Mouse (Mus musculus) brain, adult 10 weeks (tissue): Measurements from ENCODE around the gene Aox3. TPM values are rescaled to one million over a fixed set of nuclear protein-coding genes. Genes with fewer than 3 reads are reported as not detected.

Experiments used
- polyA plus RNA-seq: library from polyadenylated mRNA; stranded (reverse); fragments of 350-450 nt; fragmentation: Illumina TruSeq; extraction: RNeasy Lipid Tissue Mini Kit (QIAGEN cat#74804); gene quantifications from one replicate; pipeline ENCODE4 v1.2.3, GENCODE M21; 2015; ENCODE audit warnings: low read depth, low replicate concordance

Gene Aox3
- polyA plus RNA-seq = 0.97 TPM

DNA sequence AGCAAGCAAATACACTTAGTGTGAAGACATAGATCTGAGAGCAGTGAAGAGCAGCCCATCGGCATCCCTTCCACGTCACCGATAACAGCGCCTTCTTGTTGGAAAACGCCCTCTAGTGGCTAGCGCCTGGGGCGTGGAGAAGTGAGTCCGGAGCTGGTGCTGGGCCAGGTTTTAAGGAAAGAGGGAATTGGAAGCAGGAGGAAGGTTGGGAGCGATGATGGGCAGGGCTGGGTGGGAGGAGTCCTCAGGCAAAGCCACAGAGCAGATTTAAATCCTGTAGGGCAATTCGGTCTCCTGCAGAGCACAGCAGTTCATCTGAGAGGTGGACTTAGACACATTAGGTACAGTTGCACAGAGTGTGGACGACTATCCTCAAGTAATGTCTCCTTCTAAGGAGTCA lies at the start of gene Aox3:
Aox3 (plus strand) TSS at position 251 of the 400 bp plus-strand sequence.

DNA sequence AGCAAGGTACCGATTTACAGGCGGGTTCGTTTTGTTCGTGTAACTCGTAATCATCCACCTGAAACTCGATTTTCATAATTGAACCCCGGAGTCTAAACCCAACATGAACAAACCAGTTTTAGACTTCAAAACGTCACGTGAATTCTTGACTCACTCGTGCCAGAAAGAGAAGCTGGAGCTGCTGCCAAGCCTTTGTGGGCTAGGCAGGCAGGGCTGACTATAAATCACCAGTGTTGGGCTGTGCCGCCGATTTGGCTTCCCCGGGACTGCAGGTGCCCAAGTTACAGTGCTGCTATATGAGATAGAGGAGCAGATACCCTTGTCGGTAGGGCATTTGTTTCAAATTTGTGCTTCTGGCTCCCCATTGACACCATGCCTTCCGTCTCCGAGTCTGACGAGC lies 97.3 kb downstream of the Aox3 start, which contains the start of gene Aox4:
Aox4 (plus strand) TSS at position 195 of the 400 bp plus-strand sequence.

Other genes with a start within 250 kb of the Aox3 start
- gene Sgo2a, start 117.2 kb upstream of the Aox3 start, polyA plus RNA-seq = 0.54 TPM
- 14.9 TPM for gene Kctd18, start 94.2 kb upstream of the Aox3 start, polyA plus RNA-seq
- 3.7 TPM for gene Aox1, start 83.2 kb upstream of the Aox3 start, polyA plus RNA-seq
- 0.58 TPM for gene Aox4, start 97.3 kb downstream of the Aox3 start, polyA plus RNA-seq
- gene Aox2, start 165.2 kb downstream of the Aox3 start, polyA plus RNA-seq = not detected